Comparison of ENCODE assay signal across 8 mouse cellular contexts in the genomic region with DNA sequence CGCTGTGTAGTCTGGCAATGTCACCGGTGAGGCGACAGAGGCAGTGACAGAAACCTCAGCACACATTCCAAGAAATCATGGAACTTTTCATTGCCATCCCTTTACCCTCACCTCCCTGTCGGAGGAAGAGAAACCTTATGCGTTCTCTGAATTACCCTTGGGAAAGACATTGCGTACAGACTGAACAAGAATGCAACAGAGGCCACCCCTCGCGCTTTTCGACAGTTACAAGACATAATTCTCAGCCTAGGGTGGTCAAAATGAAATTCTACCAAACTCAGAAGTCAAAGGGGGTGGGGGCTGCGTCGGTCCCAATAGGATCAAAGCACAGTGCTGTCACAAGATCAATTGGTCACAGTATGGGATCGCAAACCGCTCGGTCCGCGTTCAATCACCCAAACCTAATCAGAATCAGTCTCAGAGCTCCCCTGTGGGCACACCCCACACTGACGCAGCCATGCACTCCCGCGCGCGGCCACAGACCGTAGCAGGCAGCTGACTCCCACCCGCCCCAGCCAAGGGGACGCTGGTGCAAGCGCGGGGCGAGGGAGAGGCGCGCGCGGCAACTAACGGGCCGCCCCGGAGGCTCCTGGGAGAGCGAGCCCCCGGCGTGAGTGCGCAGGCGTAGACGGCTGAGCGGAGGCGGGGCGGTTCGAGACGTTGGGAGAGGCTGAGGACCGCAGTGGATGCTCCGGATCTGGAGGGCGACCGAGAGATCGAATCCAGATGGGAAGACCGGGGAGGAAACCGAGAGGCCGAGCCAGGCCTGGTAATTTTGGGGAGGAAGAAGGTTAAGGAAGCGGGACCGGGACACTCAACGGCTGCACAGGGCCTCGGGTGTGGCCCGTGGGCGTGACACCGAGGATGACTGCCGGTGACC. TPM values are rescaled to one million over a fixed set of nuclear protein-coding genes. Genes with fewer than 3 reads are reported as not detected.
DNase-seq lines count a peak whose midpoint lies in the region; ATAC-seq lines count a peak whose summit lies in the region.

A gene (plus strand): TSS at position 635 of the 880 bp plus-strand sequence.

- H3K4me3 ChIP-seq in intestine, embryonic 14.5 days (ENCODE audit: low read depth, low read length), result peak within 1 kb of the TSS; percentile 64

- peak; percentile 87 to 88 for DNase-seq in adrenal gland, adult 18-20 months (ENCODE audit: low spot score in 2 of 2)
- DNase-seq in embryo, embryonic 10.5 days (ENCODE audit: low spot score), result peak; percentile 95
- DNase-seq in gastrocnemius, postnatal 14 days, result peak; percentile 92
- DNase-seq in intestine, embryonic 14.5 days (ENCODE audit: low spot score), result peak; percentile 92
- DNase-seq in left cerebral cortex, postnatal 10 days (ENCODE audit: extremely low spot score in 1 of 2, low spot score in 2 of 2), result peak; percentile 82 to 95
- peak; percentile 93 for DNase-seq in right cerebral cortex, postnatal 10 days (ENCODE audit: low spot score in 2 of 2)
- peak; percentile 88 for DNase-seq in urinary bladder, postnatal 14 days (ENCODE audit: low spot score)

- H3K27me3 ChIP-seq in intestine, embryonic 14.5 days (replicated peaks; ENCODE audit: control insufficient read depth, insufficient read depth, low read length), result no peaks in the 10 kb centered on the region

- H3K9me3 ChIP-seq in intestine, embryonic 14.5 days (ENCODE audit: control insufficient read depth, low read length), result no peaks in the 10 kb centered on the region

- peak; percentile 90 for ATAC-seq in intestine, embryonic 14.5 days (replicated peaks; ENCODE audit: low FRiP score, low TSS enrichment, low read depth)
- ATAC-seq in megakaryocyte progenitor cell, adult 5-6 weeks (replicated peaks; ENCODE audit: poor library complexity), result peak; percentile 96

- H3K4me1 ChIP-seq in intestine, embryonic 14.5 days (replicated peaks; ENCODE audit: control insufficient read depth, insufficient read depth, low read length), result no peaks in the 10 kb centered on the region

- H3K4me2 ChIP-seq in intestine, embryonic 14.5 days (ENCODE audit: low read length), result peak within 1 kb of the TSS; percentile 60

- H3K27ac ChIP-seq in intestine, embryonic 14.5 days (ENCODE audit: low read depth), result peak within 1 kb of the TSS; percentile 73

- under 1% methylated on average over 61 of the region's 61 CpGs for WGBS in intestine, embryonic 14.5 days

- H3K9ac ChIP-seq in intestine, embryonic 14.5 days (ENCODE audit: low read length), result peak within 1 kb of the TSS; percentile 62

- H3K36me3 ChIP-seq in intestine, embryonic 14.5 days (ENCODE audit: control insufficient read depth, insufficient read depth, low read length), result peaks cover 11% of the 10 kb centered on the region

- intact Hi-C loops in gastrocnemius, postnatal 14 days (cut with DNase I; ENCODE audit: low total_unique reads), result no loop called here
- intact Hi-C loops in left cerebral cortex, postnatal 10 days (cut with DNase I), result no loop called here

RNA-seq across cellular contexts. Expression of the gene that starts here (rescaled TPM):
- 1 to 10 TPM; 3.2 to 5.1 TPM for total RNA-seq in adrenal gland, adult 18-20 months (2021)
- 1 to 10 TPM; 1.6 to 2.9 TPM for total RNA-seq in gastrocnemius, postnatal 14 days (2021)
- polyA plus RNA-seq in intestine, embryonic 14.5 days (2014; fragmentation: Nextera tagmentation; extraction: Ambion mirVana), result 4.2 and 5.8 TPM in 2 replicates
- total RNA-seq in left cerebral cortex, postnatal 10 days (2021), result 10 to 100 TPM; 30.6 to 34.5 TPM
- total RNA-seq in megakaryocyte progenitor cell, adult 5-6 weeks (2015), result 2.7 and 4.2 TPM in 2 replicates
- total RNA-seq in megakaryocyte progenitor cell, adult 5-6 weeks (2017), result 7.1 and 8.2 TPM in 2 replicates

Comparison
In these comparisons a context has a peak if more than half of its experiments do, and no peak if none do; other contexts are left out.
1. Peak in every context shown above with its lines: DNase-seq, ATAC-seq, H3K4me3 ChIP-seq and H3K27ac ChIP-seq.